17 mouse cellular contexts compared by ENCODE assay signal in genomic region chr12:8447025-8447424, GRCm38 (mm10). TPM values are rescaled to one million over a fixed set of nuclear protein-coding genes. Genes with fewer than 3 reads are reported as not detected.
DNase-seq lines count a peak whose midpoint lies in the region; ATAC-seq lines count a peak whose summit lies in the region.
"Had no signal": no experiment of that assay in that cellular context is flagged by ENCODE, and none has a peak within 500 bp of the region (broad histone marks: within the 10 kb centered on the region; RNA-seq: fewer than 3 reads in every experiment).

No protein-coding gene starts in this region.

- no peak overlapping the region for H3K9ac ChIP-seq in kidney, embryonic 14.5 days (ENCODE audit: low read depth, low read length)
- H3K9ac ChIP-seq in midbrain, embryonic 14.5 days (replicated peaks; ENCODE audit: low read length) = no peak overlapping the region
- H3K9ac ChIP-seq: liver, embryonic 13.5 days; stomach, embryonic 15.5 days had no signal

- H3K27me3 ChIP-seq in kidney, embryonic 14.5 days (ENCODE audit: control insufficient read depth, insufficient read depth, low read length) = no peaks in the 10 kb centered on the region
- H3K27me3 ChIP-seq in midbrain, embryonic 14.5 days (ENCODE audit: control insufficient read depth, insufficient read depth, low read length) = no peaks in the 10 kb centered on the region
- no peaks in the 10 kb centered on the region for H3K27me3 ChIP-seq in limb, embryonic 10.5 days (ENCODE audit: low read depth, poor library complexity, severe bottlenecking)
- H3K27me3 ChIP-seq: liver, embryonic 13.5 days; stomach, embryonic 15.5 days had no signal

- no peak overlapping the region for H3K4me3 ChIP-seq in kidney, embryonic 14.5 days (ENCODE audit: low read length)
- H3K4me3 ChIP-seq in midbrain, embryonic 14.5 days (replicated peaks; ENCODE audit: low read depth, low read length) = no peak overlapping the region
- H3K4me3 ChIP-seq in limb, embryonic 10.5 days = no peak overlapping the region
- H3K4me3 ChIP-seq: layer of hippocampus, adult 2 months; liver, embryonic 13.5 days; stomach, embryonic 15.5 days had no signal

- DNase-seq in kidney, postnatal 4 days = no peak
- peak; percentile 77 for DNase-seq in embryo, embryonic 10 days (ENCODE audit: low spot score)
- DNase-seq in embryo, embryonic 9.5 days (ENCODE audit: extremely low spot score) = peak; percentile 48
- peak; percentile 26 for DNase-seq in midbrain, embryonic 14.5 days
- no peak for DNase-seq in limb, embryonic 10.5 days (ENCODE audit: low spot score)
- DNase-seq: cerebellum, adult 11 months; cerebellum, postnatal 25 days; liver, embryonic 13.5 days; retina, postnatal 1 day had no signal

- peaks cover 3% of the 10 kb centered on the region; the same call in 1 of the 2 replicates for H3K4me1 ChIP-seq in kidney, embryonic 14.5 days (ENCODE audit: control insufficient read depth, insufficient read depth, low read length)
- no peaks in the 10 kb centered on the region for H3K4me1 ChIP-seq in midbrain, embryonic 14.5 days (ENCODE audit: control insufficient read depth, insufficient read depth, low read length)
- peaks cover 23% of the 10 kb centered on the region for H3K4me1 ChIP-seq in limb, embryonic 10.5 days

- no peaks in the 10 kb centered on the region for H3K36me3 ChIP-seq in kidney, embryonic 14.5 days (ENCODE audit: control insufficient read depth, insufficient read depth, low read length)
- no peaks in the 10 kb centered on the region for H3K36me3 ChIP-seq in midbrain, embryonic 14.5 days (ENCODE audit: control insufficient read depth, insufficient read depth, low read length)
- H3K36me3 ChIP-seq in limb, embryonic 10.5 days = no peaks in the 10 kb centered on the region
- H3K36me3 ChIP-seq: liver, embryonic 13.5 days; stomach, embryonic 15.5 days had no signal

- 7% methylated on average over 7 of the region's 7 CpGs for WGBS in kidney, embryonic 14.5 days
- 3% methylated on average over 7 of the region's 7 CpGs for WGBS in midbrain, embryonic 14.5 days
- 2% methylated on average over 7 of the region's 7 CpGs for WGBS in limb, embryonic 10.5 days

- ATAC-seq in kidney, embryonic 14.5 days (ENCODE audit: low FRiP score, low TSS enrichment) = peak; percentile 77
- ATAC-seq in midbrain, embryonic 14.5 days (ENCODE audit: low FRiP score, low TSS enrichment) = no peak
- no peak for ATAC-seq in erythroblast, adult 5-6 weeks (replicated peaks; ENCODE audit: low FRiP score, poor library complexity, severe bottlenecking)
- ATAC-seq: activated CD4-positive, CD25-positive, alpha-beta regulatory T cell, adult 4 months; forebrain, embryonic 14.5 days had no signal

- H3K27ac ChIP-seq in kidney, embryonic 14.5 days (ENCODE audit: low read depth, low read length) = no peak overlapping the region
- no peak overlapping the region for H3K27ac ChIP-seq in midbrain, embryonic 14.5 days (replicated peaks; ENCODE audit: low read depth, low read length)
- H3K27ac ChIP-seq in limb, embryonic 10.5 days = no peak overlapping the region
- H3K27ac ChIP-seq: layer of hippocampus, adult 2 months; liver, embryonic 13.5 days; macrophage; stomach, embryonic 15.5 days had no signal

- H3K9me3 ChIP-seq in kidney, embryonic 14.5 days (ENCODE audit: control insufficient read depth, low read length) = no peaks in the 10 kb centered on the region
- no peaks in the 10 kb centered on the region for H3K9me3 ChIP-seq in midbrain, embryonic 14.5 days (ENCODE audit: control insufficient read depth, low read length)
- no peaks in the 10 kb centered on the region for H3K9me3 ChIP-seq in limb, embryonic 10.5 days (replicated peaks)
- H3K9me3 ChIP-seq: liver, embryonic 13.5 days; stomach, embryonic 15.5 days had no signal

- H3K4me2 ChIP-seq in kidney, embryonic 14.5 days (replicated peaks; ENCODE audit: low read depth, low read length) = no peak overlapping the region
- no peak overlapping the region for H3K4me2 ChIP-seq in midbrain, embryonic 14.5 days (ENCODE audit: low read length)
- H3K4me2 ChIP-seq: heart, embryonic 11.5 days; liver, embryonic 13.5 days; stomach, embryonic 15.5 days had no signal

RNA-seq across cellular contexts. Expression of gene Rhob, which starts 52.8 kb away (rescaled TPM):
- polyA plus RNA-seq in kidney, embryonic 14.5 days (2014; fragmentation: Nextera tagmentation; extraction: Ambion mirVana) = 38.3 and 43.6 TPM in 2 replicates
- polyA plus RNA-seq in midbrain, embryonic 14.5 days (2014; fragmentation: Nextera tagmentation; extraction: Ambion mirVana) = 111 and 116 TPM in 2 replicates
- 27.4 and 31.9 TPM in 2 replicates for total RNA-seq in erythroblast, adult 5-6 weeks (2015; ENCODE audit: low replicate concordance)
- 8.9 and 9.7 TPM in 2 replicates for total RNA-seq in erythroblast, adult 5-6 weeks (2017; ENCODE audit: low replicate concordance)
- 14.7 and 16.7 TPM in 2 replicates for polyA plus RNA-seq in limb, embryonic 10.5 days (2016; fragmentation: Nextera tagmentation; extraction: Ambion mirVana)

Comparison
In these comparisons a context has a peak if more than half of its experiments do, and no peak if none do; other contexts are left out.
1. DNase-seq: peak in embryo, embryonic 10 days (single experiment), embryo, embryonic 9.5 days (single experiment) and midbrain, embryonic 14.5 days (single experiment); none in kidney, postnatal 4 days (0 of 2) and limb, embryonic 10.5 days (single experiment).